Mouse (Mus musculus) natural killer cell, adult 2 months (primary cell): Measurements from ENCODE around the gene Kti12.

Experiments
- DNase-seq, 2 experiments: peaks; one replicate each; pipeline ENCODE4 v3.0.0; 2022; ENCODE audit warnings: low spot score in 2 of 2

The Kti12 gene

DNA sequence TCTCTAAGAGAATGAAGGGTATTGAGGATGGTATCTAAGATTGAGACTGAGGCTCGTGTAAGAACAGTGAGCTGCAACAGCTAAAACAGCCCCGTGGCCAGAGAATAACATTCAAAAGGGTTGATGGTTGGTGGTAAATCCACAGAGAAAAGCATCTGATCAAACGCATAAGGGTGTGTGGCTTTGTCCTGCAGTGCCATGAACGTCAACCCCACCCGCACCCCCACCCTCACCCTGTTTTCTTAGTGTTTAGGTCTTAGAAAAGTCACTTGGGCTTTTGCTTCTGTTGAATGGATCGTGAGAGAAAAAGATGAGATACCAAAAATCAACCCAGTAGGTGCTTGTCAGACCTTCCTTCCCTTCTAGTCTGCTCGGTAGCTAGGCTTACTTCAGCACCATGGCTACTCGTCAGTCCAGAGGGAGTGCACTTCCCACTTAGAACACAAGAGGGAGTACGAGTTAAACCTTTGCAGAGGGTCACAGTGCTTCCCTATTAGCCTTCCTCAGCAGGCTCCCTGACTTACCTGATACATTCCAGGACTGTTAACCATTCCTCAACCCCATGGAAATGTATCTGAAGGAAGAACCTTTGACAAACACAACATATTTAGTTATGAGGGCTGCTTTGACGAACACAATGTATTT is 22.3 kb downstream of the Kti12 start:
- peak; percentile 46 to 62 for DNase-seq

DNA sequence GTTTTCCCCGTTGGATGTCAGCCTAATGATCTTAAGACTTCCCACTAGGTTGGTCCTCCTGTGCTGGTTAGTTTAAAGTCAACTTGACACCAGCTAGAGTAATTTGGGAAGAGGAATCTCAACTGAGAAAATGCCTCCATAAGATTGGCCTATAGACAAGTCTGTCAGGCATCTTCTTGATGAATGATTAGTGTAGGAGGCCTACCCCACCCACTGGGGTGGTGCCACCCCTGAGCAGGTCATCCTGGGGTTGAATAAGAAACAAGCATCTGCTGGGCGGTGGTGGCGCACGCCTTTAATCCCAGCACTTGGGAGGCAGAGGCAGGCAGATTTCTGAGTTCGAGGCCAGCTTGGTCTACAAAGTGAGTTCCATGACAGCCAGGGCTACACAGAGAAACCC is 26.2 kb downstream of the Kti12 start:
- DNase-seq: no peak

- no peak for DNase-seq
Observed at GRCm38 (mm10) chr4:108877901-108878300, 30.3 kb downstream of the Kti12 start.

GRCm38 (mm10) chr4:108878963-108879822 is 31.6 kb downstream of the Kti12 start, which contains the start of gene Rab3b:
TSS of gene Rab3b (plus strand) at chr4:108879063.
- peak; percentile 10 to 22 for DNase-seq

GRCm38 (mm10) chr4:108883815-108884214 is 36.2 kb downstream of the Kti12 start:
- no peak for DNase-seq

DNA sequence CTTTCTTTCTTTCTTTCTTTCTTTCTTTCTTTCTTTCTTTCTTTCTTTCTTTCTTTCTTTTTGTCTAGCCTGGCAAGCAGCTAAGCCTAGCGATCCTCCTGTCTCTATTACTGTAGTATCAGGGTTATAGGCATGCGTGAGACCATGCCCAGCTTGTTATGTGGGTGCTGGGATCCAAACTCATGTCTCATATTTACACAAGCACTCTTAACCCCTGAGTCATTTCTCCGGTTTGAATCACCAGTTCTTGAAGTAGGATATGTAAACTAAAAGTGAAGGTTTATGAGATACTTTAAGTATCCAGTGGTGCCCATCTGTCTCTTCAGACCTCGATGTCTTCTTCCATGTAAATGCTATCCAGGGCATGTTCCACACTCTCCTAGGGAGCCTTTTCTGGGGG is 39.9 kb downstream of the Kti12 start:
- DNase-seq: no peak

DNA sequence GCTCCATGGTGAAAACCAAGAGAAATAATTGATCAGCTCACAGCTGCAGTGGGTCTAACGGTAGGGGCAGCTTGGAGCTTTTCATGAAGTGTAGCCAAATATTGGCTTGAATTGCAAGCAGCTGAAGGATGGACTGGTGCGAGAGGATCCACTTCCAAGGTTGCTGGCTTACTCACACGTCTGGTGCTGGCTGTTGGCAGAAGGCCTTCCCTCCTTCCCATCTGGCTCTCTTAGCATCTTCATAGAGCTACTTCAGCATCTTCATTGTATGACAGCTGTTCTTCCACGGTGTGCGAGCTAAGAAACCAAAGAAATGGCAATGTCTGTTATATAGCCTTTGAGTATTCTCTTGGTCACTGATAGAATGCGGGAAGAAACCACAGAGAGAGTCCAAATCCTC is 43.3 kb downstream of the Kti12 start:
- DNase-seq: no peak
